Mouse (Mus musculus): ENCODE measurements around the gene Itga11.
"Not testable (repeated sequence)": the region's sequence is repeated elsewhere in the genome, so short reads cannot be mapped to it uniquely, and the experiment has no call there.

The Itga11 gene

GRCm38 (mm10) chr9:62763478-62763877 is 85.9 kb downstream of the Itga11 start:
- no peak for DNase-seq (ENCODE audit: extremely low read depth, low read depth, low spot score)

GRCm38 (mm10) chr9:62765346-62765745 is 87.7 kb downstream of the Itga11 start:
- no peak for DNase-seq (ENCODE audit: extremely low read depth, low read depth, low spot score)

- DNase-seq (ENCODE audit: extremely low read depth, low read depth, low spot score) = no peak
Measured at GRCm38 (mm10) chr9:62767464-62767863, 89.8 kb downstream of the Itga11 start.

GRCm38 (mm10) chr9:62768361-62768760 is 90.7 kb downstream of the Itga11 start:
- no peak for DNase-seq (ENCODE audit: extremely low read depth, low read depth, low spot score)

- DNase-seq (ENCODE audit: extremely low read depth, low read depth, low spot score) = no peak
Measured at GRCm38 (mm10) chr9:62772746-62773145, 95.1 kb downstream of the Itga11 start.

- no peak for DNase-seq (ENCODE audit: extremely low read depth, low read depth, low spot score)
Measured at GRCm38 (mm10) chr9:62775464-62775863, 97.8 kb downstream of the Itga11 start.

- no peak for DNase-seq (ENCODE audit: extremely low read depth, low read depth, low spot score)
Measured at GRCm38 (mm10) chr9:62777461-62777860, 99.8 kb downstream of the Itga11 start.

- DNase-seq (ENCODE audit: extremely low read depth, low read depth, low spot score) = no peak
Measured at GRCm38 (mm10) chr9:62778721-62779120, 101.1 kb downstream of the Itga11 start.

- peak; percentile 54 for DNase-seq (ENCODE audit: extremely low read depth, low read depth, low spot score)
Measured at GRCm38 (mm10) chr9:62781965-62782364, 104.3 kb downstream of the Itga11 start.

- no peak for DNase-seq (ENCODE audit: extremely low read depth, low read depth, low spot score)
Measured at GRCm38 (mm10) chr9:62782976-62783781, 105.6 kb downstream of the Itga11 start.

GRCm38 (mm10) chr9:62784233-62784632 is 106.6 kb downstream of the Itga11 start:
- DNase-seq (ENCODE audit: extremely low read depth, low read depth, low spot score) = no peak

- DNase-seq (ENCODE audit: extremely low read depth, low read depth, low spot score) = no peak
Measured at GRCm38 (mm10) chr9:62786721-62787120, 109.1 kb downstream of the Itga11 start.

- no peak for DNase-seq (ENCODE audit: extremely low read depth, low read depth, low spot score)
Measured at GRCm38 (mm10) chr9:62789856-62790255, 112.2 kb downstream of the Itga11 start.

GRCm38 (mm10) chr9:62799218-62799617 is 121.6 kb downstream of the Itga11 start:
- not testable (repeated sequence) for DNase-seq (ENCODE audit: extremely low read depth, low read depth, low spot score)

GRCm38 (mm10) chr9:62810095-62810494 is 132.5 kb downstream of the Itga11 start:
- DNase-seq (ENCODE audit: extremely low read depth, low read depth, low spot score) = no peak

- no peak for DNase-seq (ENCODE audit: extremely low read depth, low read depth, low spot score)
Measured at GRCm38 (mm10) chr9:62810543-62811515, 133.2 kb downstream of the Itga11 start.

GRCm38 (mm10) chr9:62811516-62812121 is 134.0 kb downstream of the Itga11 start, which contains the start of gene Fem1b:
Gene Fem1b (minus strand): TSS chr9:62811934.
- DNase-seq (ENCODE audit: extremely low read depth, low read depth, low spot score) = peak; percentile 73

- no peak for DNase-seq (ENCODE audit: extremely low read depth, low read depth, low spot score)
Measured at GRCm38 (mm10) chr9:62812216-62813049, 134.8 kb downstream of the Itga11 start.

- DNase-seq (ENCODE audit: extremely low read depth, low read depth, low spot score) = no peak
Measured at GRCm38 (mm10) chr9:62814751-62815150, 137.1 kb downstream of the Itga11 start.
